Mouse (Mus musculus) midbrain, embryonic 11.5 days (tissue): ENCODE measurements around the gene Socs1. TPM values are rescaled to one million over a fixed set of nuclear protein-coding genes. Genes with fewer than 3 reads are reported as not detected.
"Not testable (repeated sequence)": the region's sequence is repeated elsewhere in the genome, so short reads cannot be mapped to it uniquely, and the experiment has no call there.

ENCODE experiments used
- ATAC-seq: fragments of 200-750 bp; cut with Nextera tagmentation; 2 replicates; pipeline ENCODE4 v1.8.0; 2017; ENCODE audit warnings: moderate TSS enrichment, moderate library complexity; ENCODE audit not compliant: low FRiP score
- DNase-seq: peaks from one replicate; pipeline ENCODE4 v3.0.0; 2015; ENCODE audit warnings: low spot score; ENCODE audit errors: missing footprints
- H3K27ac ChIP-seq: fragments of 300-500 bp; sonication (generic); 2 replicates; pipeline ENCODE4 v1.5.1; 2014; ENCODE audit warnings: low read depth, low read length
- H3K27me3 ChIP-seq: fragments of 300-500 bp; sonication (generic); 2 replicates; pipeline ENCODE4 v1.6.1; 2014; ENCODE audit warnings: mild to moderate bottlenecking, low read length, moderate library complexity, mixed read lengths; ENCODE audit not compliant: control insufficient read depth, insufficient read depth
- H3K36me3 ChIP-seq: fragments of 300-500 bp; sonication (generic); 2 replicates; pipeline ENCODE4 v1.6.1; 2014; ENCODE audit warnings: mild to moderate bottlenecking, low read length, moderate library complexity, mixed read lengths; ENCODE audit not compliant: control insufficient read depth, insufficient read depth
- H3K4me1 ChIP-seq: fragments of 300-500 bp; sonication (generic); 2 replicates; pipeline ENCODE4 v1.6.1; 2014; ENCODE audit warnings: low read length; ENCODE audit not compliant: control insufficient read depth, insufficient read depth
- H3K4me2 ChIP-seq: fragments of 300-500 bp; sonication (generic); 2 replicates; pipeline ENCODE4 v1.6.1; 2014; ENCODE audit warnings: mild to moderate bottlenecking, moderate library complexity
- H3K4me3 ChIP-seq: fragments of 300-500 bp; sonication (generic); 2 replicates; pipeline ENCODE4 v1.5.1; 2014; ENCODE audit warnings: low read depth, low read length
- H3K9ac ChIP-seq: fragments of 300-500 bp; sonication (generic); 2 replicates; pipeline ENCODE4 v1.6.1; 2014; ENCODE audit warnings: low read length
- H3K9me3 ChIP-seq: fragments of 300-500 bp; sonication (generic); 2 replicates; pipeline ENCODE4 v1.6.1; 2016; ENCODE audit warnings: low read length; ENCODE audit not compliant: control insufficient read depth
- WGBS: fragments of 180-500 bp; shearing (Covaris S2); extraction: QIAGEN DNeasy Blood & Tissue Kit; methylation state at CpG from one replicate; pipeline ENCODE4 v1.1.7; 2014; 5-methylcytosine and 5-hydroxymethylcytosine counted together
- polyA plus RNA-seq: library from polyadenylated mRNA; unstranded; fragments of >200 nt; fragmentation: Nextera tagmentation; extraction: Ambion mirVana; gene quantifications from 2 replicates; pipeline ENCODE4 v1.2.1, GENCODE M21; 2014

Gene Socs1
- polyA plus RNA-seq, 1 experiment from 2014 or later: 2.5 TPM

DNA sequence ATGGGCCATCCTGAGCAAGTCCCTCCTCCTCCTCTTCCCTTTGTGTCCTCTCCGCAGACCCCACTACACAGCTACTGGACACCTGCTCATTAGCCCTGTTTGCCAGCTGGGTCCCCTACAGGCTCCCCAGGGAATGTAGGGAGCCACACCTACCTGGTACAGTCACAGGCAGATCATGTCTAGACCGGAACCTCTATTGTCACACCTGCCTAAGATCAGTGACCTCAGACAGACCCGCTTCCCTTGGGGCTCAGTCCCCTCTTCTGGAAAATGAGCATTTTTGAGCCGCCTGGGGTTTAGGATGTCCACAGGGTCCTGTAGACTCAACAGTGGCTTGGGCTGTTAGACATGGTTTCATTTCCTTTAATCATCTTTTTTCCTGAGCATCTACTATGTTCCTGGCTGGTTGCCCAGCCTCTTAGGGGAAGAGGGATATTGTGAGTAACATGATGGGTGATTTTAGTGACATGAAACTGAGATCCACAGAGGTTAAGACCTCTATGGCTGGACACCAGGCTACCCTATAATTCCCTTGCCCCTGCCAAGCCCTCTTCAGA is 33.3 kb upstream of the Socs1 start:
- WGBS: 90% methylated on average over 4 of the region's 4 CpGs
- no peak overlapping the region for H3K4me3 ChIP-seq
- H3K27ac ChIP-seq: no peak overlapping the region
- no peaks in the 10 kb centered on the region for H3K27me3 ChIP-seq
- no peak overlapping the region for H3K4me2 ChIP-seq
- H3K4me1 ChIP-seq: no peaks in the 10 kb centered on the region
- no peaks in the 10 kb centered on the region for H3K9me3 ChIP-seq
- no peak overlapping the region for H3K9ac ChIP-seq
- no peaks in the 10 kb centered on the region for H3K36me3 ChIP-seq
- ATAC-seq (no peak), DNase-seq (no peak)

DNA sequence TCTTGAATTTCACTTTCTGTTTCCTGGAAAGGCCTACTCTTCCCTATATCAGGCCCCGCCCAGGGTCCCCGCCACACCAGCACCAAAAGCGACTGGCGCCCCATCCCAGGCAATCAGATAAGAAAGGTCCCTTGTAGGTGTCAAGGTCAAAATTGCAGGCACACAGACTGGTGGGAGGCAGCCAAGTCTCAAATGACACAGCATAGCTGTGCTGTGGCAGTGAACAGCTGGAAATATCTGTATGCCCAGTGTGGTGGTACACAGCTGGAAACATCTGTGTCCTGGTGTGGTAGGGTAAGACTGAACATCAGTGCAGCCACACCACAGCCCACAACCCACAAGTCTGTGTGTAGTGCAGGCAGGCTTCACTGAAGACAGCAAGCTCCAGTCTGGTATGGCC is 29.5 kb upstream of the Socs1 start:
- DNase-seq (no peak), ATAC-seq (no peak)
- WGBS: 92% methylated on average over 4 of the region's 4 CpGs
- Histone ChIP-seq H3K9ac (no peak overlapping the region), H3K4me3 (no peak overlapping the region), H3K4me1 (no peaks in the 10 kb centered on the region), H3K9me3 (no peaks in the 10 kb centered on the region), H3K36me3 (no peaks in the 10 kb centered on the region), H3K27ac (no peak overlapping the region), H3K4me2 (no peak overlapping the region), H3K27me3 (no peaks in the 10 kb centered on the region)

DNA sequence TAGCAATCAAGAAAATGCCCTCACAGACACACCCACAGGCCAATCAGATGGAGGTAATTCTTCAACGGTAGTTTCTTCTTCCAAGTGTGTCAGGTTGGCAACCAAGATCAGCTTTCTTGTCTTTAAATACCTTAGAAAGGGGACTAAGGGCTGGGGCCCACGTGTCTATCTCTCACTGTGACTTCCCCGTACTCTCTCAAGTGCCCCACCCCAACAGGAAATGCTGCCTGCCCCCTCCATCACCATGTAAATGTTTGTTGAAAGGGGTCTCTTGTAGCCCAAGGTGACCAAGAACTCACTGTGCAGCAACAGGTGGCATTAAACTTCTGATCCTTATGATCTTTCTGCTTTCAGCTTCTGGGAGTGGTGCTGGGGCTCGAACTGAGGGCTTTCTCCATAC is 28.4 kb upstream of the Socs1 start:
- no peaks in the 10 kb centered on the region for H3K36me3 ChIP-seq
- no peak overlapping the region for H3K4me3 ChIP-seq
- H3K27me3 ChIP-seq: no peaks in the 10 kb centered on the region
- ATAC-seq: no peak
- no peaks in the 10 kb centered on the region for H3K4me1 ChIP-seq
- H3K9ac ChIP-seq: no peak overlapping the region
- 81% methylated on average over 4 of the region's 4 CpGs for WGBS
- H3K9me3 ChIP-seq: no peaks in the 10 kb centered on the region
- no peak overlapping the region for H3K4me2 ChIP-seq
- no peak overlapping the region for H3K27ac ChIP-seq
- DNase-seq: no peak

GRCm38 (mm10) chr16:10812865-10813371 is 27.6 kb upstream of the Socs1 start, which contains the start of gene Gm11172:
Gm11172 (plus strand) TSS chr16:10812915.
- H3K27me3 ChIP-seq: no peaks in the 10 kb centered on the region
- no peak for ATAC-seq
- H3K36me3 ChIP-seq: no peaks in the 10 kb centered on the region
- H3K27ac ChIP-seq: no peak within 1 kb of the TSS
- 94% methylated on average over 2 of the region's 2 CpGs for WGBS
- H3K4me1 ChIP-seq: no peaks in the 10 kb centered on the region
- no peaks in the 10 kb centered on the region for H3K9me3 ChIP-seq
- H3K9ac ChIP-seq: no peak within 1 kb of the TSS
- no peak within 1 kb of the TSS for H3K4me3 ChIP-seq
- no peak within 1 kb of the TSS for H3K4me2 ChIP-seq
- DNase-seq: no peak

GRCm38 (mm10) chr16:10810376-10810775 is 25.0 kb upstream of the Socs1 start:
- no peaks in the 10 kb centered on the region for H3K9me3 ChIP-seq
- H3K4me1 ChIP-seq: no peaks in the 10 kb centered on the region
- no peak overlapping the region for H3K4me3 ChIP-seq
- no peaks in the 10 kb centered on the region for H3K27me3 ChIP-seq
- ATAC-seq (no peak), DNase-seq (no peak)
- H3K36me3 ChIP-seq: no peaks in the 10 kb centered on the region
- H3K4me2 ChIP-seq: no peak overlapping the region
- no peak overlapping the region for H3K9ac ChIP-seq
- WGBS: 70% methylated on average over 1 of the region's 1 CpGs
- H3K27ac ChIP-seq: no peak overlapping the region

DNA sequence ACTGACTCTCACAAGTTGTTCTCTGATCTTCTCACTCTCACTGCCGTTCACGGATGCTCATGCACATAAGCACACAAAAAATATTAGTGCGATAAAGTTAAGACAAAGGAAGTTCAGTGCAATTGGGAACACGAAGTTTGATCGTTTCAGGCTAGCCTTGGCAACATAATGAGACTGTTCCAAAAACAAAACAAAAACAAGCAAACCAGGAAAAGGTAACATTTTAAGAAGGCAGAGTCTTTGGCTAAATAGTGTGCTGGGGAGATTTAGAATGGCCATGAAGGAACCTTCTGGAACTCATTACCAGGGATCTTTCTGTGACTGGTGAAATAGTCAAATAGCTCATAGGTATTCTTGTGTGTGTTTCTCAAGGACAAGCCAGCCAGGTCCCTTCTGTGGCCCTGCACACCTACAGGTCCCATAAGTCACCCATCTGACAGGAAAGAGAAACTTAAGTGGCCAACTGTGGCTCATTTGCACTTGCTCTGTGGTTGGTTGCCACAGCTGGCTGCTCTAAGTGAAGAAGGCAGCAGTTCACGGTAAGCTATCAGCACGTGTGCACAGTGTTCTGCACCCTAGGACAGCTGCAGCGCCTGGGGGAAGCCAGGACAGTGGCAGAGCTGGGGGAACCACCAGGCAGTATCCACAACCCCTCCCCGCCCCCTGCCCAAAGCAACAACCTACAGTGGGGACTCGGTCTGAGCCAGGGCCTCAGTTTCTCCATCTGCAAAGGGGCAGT is 20.6 kb upstream of the Socs1 start, which contains the start of gene Prm1:
TSS of gene Prm1 (minus strand) at position 51 of the 739 bp plus-strand sequence.
- H3K36me3 ChIP-seq: no peaks in the 10 kb centered on the region
- H3K27me3 ChIP-seq: no peaks in the 10 kb centered on the region
- no peaks in the 10 kb centered on the region for H3K4me1 ChIP-seq
- H3K4me3 ChIP-seq: no peak within 1 kb of the TSS
- H3K9ac ChIP-seq: no peak within 1 kb of the TSS
- DNase-seq (no peak), ATAC-seq (no peak)
- no peaks in the 10 kb centered on the region for H3K9me3 ChIP-seq
- no peak within 1 kb of the TSS for H3K27ac ChIP-seq
- WGBS: 79% methylated on average over 10 of the region's 10 CpGs
- no peak within 1 kb of the TSS for H3K4me2 ChIP-seq

DNA sequence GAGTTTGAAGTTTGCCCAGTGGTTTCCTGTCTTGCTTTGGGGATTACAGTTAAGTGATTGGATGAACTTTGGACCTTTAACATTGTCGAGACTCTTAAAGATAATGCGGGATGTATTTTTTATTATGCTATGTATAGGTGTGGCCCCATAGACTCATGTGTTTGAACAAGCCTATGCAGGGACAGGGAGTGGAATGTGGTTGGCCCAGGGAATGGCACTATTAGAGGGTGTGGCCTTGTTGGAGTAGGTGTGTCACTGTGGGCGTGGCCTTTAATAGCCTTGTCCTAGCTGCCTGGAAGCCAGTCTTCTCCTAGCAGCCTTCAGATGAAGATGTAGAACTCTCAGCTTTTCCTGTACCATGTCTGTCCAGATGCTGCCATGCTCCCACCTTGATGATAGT is 17.1 kb upstream of the Socs1 start:
- 88% methylated on average over 3 of the region's 3 CpGs for WGBS
- not testable (repeated sequence) for H3K4me1 ChIP-seq, H3K9me3 ChIP-seq, H3K4me3 ChIP-seq, H3K27me3 ChIP-seq, H3K36me3 ChIP-seq, H3K27ac ChIP-seq, H3K9ac ChIP-seq, DNase-seq, ATAC-seq, H3K4me2 ChIP-seq

DNA sequence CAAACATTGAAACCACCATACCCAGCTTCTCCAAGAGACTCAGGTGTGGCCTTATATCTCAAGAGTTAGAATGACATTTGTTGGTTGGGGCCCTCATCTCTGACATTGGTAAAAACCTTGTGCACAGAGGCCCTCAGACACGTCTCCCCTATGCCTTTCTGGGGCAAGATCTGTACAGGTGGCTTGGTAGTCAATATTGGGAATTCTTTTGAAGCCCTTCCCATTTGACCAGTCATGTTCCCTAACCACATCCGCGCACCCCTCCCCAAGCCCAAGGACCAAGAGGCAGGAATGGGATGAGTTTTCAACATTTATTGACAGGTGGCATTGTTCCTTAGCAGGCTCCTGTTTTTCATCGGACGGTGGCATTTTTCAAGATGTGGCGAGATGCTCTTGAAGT is 10.7 kb upstream of the Socs1 start, which contains the start of gene Prm2:
TSS of gene Prm2 (minus strand) at position 101 of the 400 bp plus-strand sequence.
- 75% methylated on average over 6 of the region's 6 CpGs for WGBS
- no peak for DNase-seq
- Histone ChIP-seq H3K27me3 (peaks cover 2% of the 10 kb centered on the region; the same call in 1 of the 2 replicates), H3K4me2 (no peak within 1 kb of the TSS), H3K4me1 (no peaks in the 10 kb centered on the region), H3K9me3 (no peaks in the 10 kb centered on the region), H3K36me3 (no peaks in the 10 kb centered on the region), H3K27ac (no peak within 1 kb of the TSS), H3K9ac (no peak within 1 kb of the TSS), H3K4me3 (no peak within 1 kb of the TSS)
- ATAC-seq: no peak

GRCm38 (mm10) chr16:10790702-10791101 is 5.4 kb upstream of the Socs1 start, which contains the start of gene Prm3:
Prm3 (minus strand) TSS chr16:10790914.
- Histone ChIP-seq H3K27ac (no peak within 1 kb of the TSS), H3K27me3 (no peaks in the 10 kb centered on the region), H3K9ac (no peak within 1 kb of the TSS), H3K4me3 (no peak within 1 kb of the TSS), H3K4me1 (no peaks in the 10 kb centered on the region), H3K4me2 (no peak within 1 kb of the TSS), H3K9me3 (no peaks in the 10 kb centered on the region), H3K36me3 (no peaks in the 10 kb centered on the region)
- DNase-seq: no peak
- ATAC-seq: no peak
- 81% methylated on average over 9 of the region's 9 CpGs for WGBS
